Mouse (Mus musculus) left cerebral cortex, postnatal 10 days (tissue): ENCODE data around the gene Arl5c. TPM values are rescaled to one million over a fixed set of nuclear protein-coding genes. Genes with fewer than 3 reads are reported as not detected.

ENCODE experiments used
- DNase-seq, 2 experiments: peaks; one replicate each; pipeline ENCODE4 v3.0.0; 2021 to 2022; ENCODE audit warnings: low spot score in 2 of 2, mixed read lengths in 1 of 2; ENCODE audit errors: extremely low spot score in 1 of 2
- intact Hi-C: fragments of 180-260 bp; cut with DNase I; formaldehyde crosslinking; loops from one replicate; pipeline ENCODE4 v1.15.1; 2025
- total RNA-seq, 2 experiments: library from RNA; stranded (reverse); gene quantifications; 2 replicates each; pipeline ENCODE4 v1.2.3; 2021

Gene Arl5c
- total RNA-seq, 2 experiments from 2014 or later = 2.6 to 3.7 TPM

- intact Hi-C loops = no loop called here
- no peak for DNase-seq
Measured at GRCm38 (mm10) chr11:97999748-98000147, 3.8 kb upstream of the Arl5c start.

- intact Hi-C loops = no loop called here
- DNase-seq = no peak
Measured at GRCm38 (mm10) chr11:97998898-97999608, 3.1 kb upstream of the Arl5c start.

GRCm38 (mm10) chr11:97998074-97998793 is 2.3 kb upstream of the Arl5c start:
- no peak for DNase-seq

GRCm38 (mm10) chr11:97997387-97997960 is 1.5 kb upstream of the Arl5c start:
- no peak for DNase-seq
- intact Hi-C loops = no loop called here

More at GRCm38 (mm10) chr11:97998074-97998793, 2.3 kb upstream of the Arl5c start:
- intact Hi-C loops = no loop called here

- intact Hi-C loops = no loop called here
- DNase-seq = no peak
Measured at GRCm38 (mm10) chr11:97996691-97997090, 710 bp upstream of the Arl5c start.

GRCm38 (mm10) chr11:97994539-97995100 is 1.4 kb downstream of the Arl5c start:
- DNase-seq = peak in 1 of 2 experiments; percentile 82
- intact Hi-C loops = no loop called here

GRCm38 (mm10) chr11:97988530-97989096 is 7.4 kb downstream of the Arl5c start:
- intact Hi-C loops = loop anchor here (1.0 to 5.0 kb wide), 3 partner anchors 51 to 191 kb away; partner anchors contain the start of gene Lasp1
- peak; percentile 85 to 89 for DNase-seq

- intact Hi-C loops = loop anchor here (1.0 to 5.0 kb wide), 3 partner anchors 51 to 191 kb away; partner anchors contain the start of gene Lasp1
- peak; percentile 93 to 95 for DNase-seq
Measured at GRCm38 (mm10) chr11:97987551-97988526, 8.1 kb downstream of the Arl5c start.

GRCm38 (mm10) chr11:97986738-97987465 is 9.1 kb downstream of the Arl5c start:
- intact Hi-C loops = loop anchor here (5.0 kb wide), 2 partner anchors 50 to 190 kb away; partner anchors contain the start of gene Lasp1

GRCm38 (mm10) chr11:97985727-97986677 is 10.0 kb downstream of the Arl5c start, which contains the start of gene Plxdc1:
Gene Plxdc1, minus strand, starts transcription at chr11:97986444.
- intact Hi-C loops = loop anchor here (5.0 kb wide), 2 partner anchors 49 to 189 kb away; partner anchors contain the start of gene Lasp1
- DNase-seq = peak in 1 of 2 experiments; percentile 58

More at GRCm38 (mm10) chr11:97986738-97987465, 9.1 kb downstream of the Arl5c start:
- DNase-seq = no peak

- intact Hi-C loops = no loop called here
- DNase-seq = no peak
Measured at GRCm38 (mm10) chr11:97983983-97984382, 12.0 kb downstream of the Arl5c start.

GRCm38 (mm10) chr11:97983506-97983905 is 12.5 kb downstream of the Arl5c start:
- DNase-seq = no peak
- intact Hi-C loops = no loop called here

- no peak for DNase-seq
- intact Hi-C loops = no loop called here
Measured at GRCm38 (mm10) chr11:97982721-97983120, 13.3 kb downstream of the Arl5c start.

GRCm38 (mm10) chr11:97980531-97980966 is 15.4 kb downstream of the Arl5c start:
- intact Hi-C loops = no loop called here
- DNase-seq = no peak

- intact Hi-C loops = no loop called here
- no peak for DNase-seq
Measured at GRCm38 (mm10) chr11:97979824-97980495, 16.0 kb downstream of the Arl5c start.
